Mouse (Mus musculus): ENCODE measurements at regions not wholly inside any gene's neighbourhood (a gene's known extent, or its start where the extent isn't known, plus 50 kb on each side); places are given as distances from the start of the nearest gene placed in this dataset.

- intact Hi-C loops (cut with DNase I) = loop anchor here (10.0 kb wide), 1 partner anchor 514 kb away; no protein-coding TSS in a partner anchor
- peak; percentile 2 to 20 for DNase-seq
These were observed 288.8 kb upstream of the 4930550L24Rik start for GRCm38 (mm10) chrX:58620403-58620802.

All from heart, postnatal 10 days (tissue).